16 mouse cellular contexts compared by ENCODE assay signal in genomic region chr5:135367841-135368240, GRCm38 (mm10). TPM values are rescaled to one million over a fixed set of nuclear protein-coding genes. Genes with fewer than 3 reads are reported as not detected.
DNase-seq lines count a peak whose midpoint lies in the region; ATAC-seq and TF ChIP-seq lines count a peak whose summit lies in the region.
"Had no signal": no experiment of that assay in that cellular context is flagged by ENCODE, and none has a peak within 500 bp of the region (broad histone marks: within the 10 kb centered on the region; RNA-seq: fewer than 3 reads in every experiment).

No protein-coding gene starts in this region.

- no peak for TF ChIP-seq EP300 in liver, embryonic 14.5 days (IDR thresholded peaks at IDR 0.05; ENCODE audit: low read depth)

- H3K4me3 ChIP-seq in liver, embryonic 14.5 days (ENCODE audit: insufficient read depth in 1 of 2, low read depth in 2 of 2, low read length in 2 of 2) = no peak overlapping the region
- H3K4me3 ChIP-seq in liver, embryonic 12.5 days = no peak overlapping the region
- no peak overlapping the region for H3K4me3 ChIP-seq in E14TG2a.4 (replicated peaks; ENCODE audit: low read length)
- H3K4me3 ChIP-seq: limb, embryonic 12.5 days had no signal

- intact Hi-C loops in heart, postnatal 14 days (cut with DNase I) = no loop called here

- no peak overlapping the region for H3K9ac ChIP-seq in liver, embryonic 14.5 days (replicated peaks)
- H3K9ac ChIP-seq in liver, embryonic 12.5 days = no peak overlapping the region
- H3K9ac ChIP-seq: limb, embryonic 12.5 days had no signal

- peaks cover 5 to 7% of the 10 kb centered on the region in 2 experiments; a peak in 3 of 4 replicates for H3K4me1 ChIP-seq in liver, embryonic 14.5 days (replicated peaks; ENCODE audit: control insufficient read depth in 2 of 2, insufficient read depth in 2 of 2, low read length in 1 of 2)
- H3K4me1 ChIP-seq in liver, embryonic 12.5 days = peaks cover 25% of the 10 kb centered on the region
- H3K4me1 ChIP-seq in E14TG2a.4 (replicated peaks; ENCODE audit: low read depth, low read length) = peaks cover 34% of the 10 kb centered on the region

- H3K9me3 ChIP-seq in liver, embryonic 14.5 days (ENCODE audit: control insufficient read depth, low read length) = no peaks in the 10 kb centered on the region
- no peaks in the 10 kb centered on the region for H3K9me3 ChIP-seq in liver, embryonic 12.5 days (replicated peaks)
- no peaks in the 10 kb centered on the region for H3K9me3 ChIP-seq in E14TG2a.4 (ENCODE audit: low read length)
- H3K9me3 ChIP-seq: limb, embryonic 12.5 days had no signal

- H3K27me3 ChIP-seq in liver, embryonic 14.5 days (ENCODE audit: control insufficient read depth, insufficient read depth, low read length) = no peaks in the 10 kb centered on the region
- H3K27me3 ChIP-seq in liver, embryonic 12.5 days (replicated peaks) = peaks cover 16% of the 10 kb centered on the region; the same call in 1 of the 2 replicates
- peaks cover 9% of the 10 kb centered on the region; the same call in 1 of the 2 replicates for H3K27me3 ChIP-seq in E14TG2a.4 (ENCODE audit: insufficient read depth, low read length)

- peak; percentile 47 for TF ChIP-seq CTCF in liver, embryonic 14.5 days (IDR thresholded peaks at IDR 0.05; ENCODE audit: low read depth)
- TF ChIP-seq CTCF in E14TG2a.4 (conservative IDR thresholded peaks at IDR 0.05; ENCODE audit: low read length) = peak; percentile 83

- no peaks in the 10 kb centered on the region for H3K36me3 ChIP-seq in liver, embryonic 14.5 days (replicated peaks; ENCODE audit: control insufficient read depth, insufficient read depth, low read depth)
- peaks cover 17% of the 10 kb centered on the region for H3K36me3 ChIP-seq in liver, embryonic 12.5 days
- H3K36me3 ChIP-seq in E14TG2a.4 (ENCODE audit: insufficient read depth, low read length) = peaks cover 15% of the 10 kb centered on the region

- no peak overlapping the region for H3K27ac ChIP-seq in liver, embryonic 14.5 days
- H3K27ac ChIP-seq in liver, embryonic 12.5 days = no peak overlapping the region
- H3K27ac ChIP-seq: limb, embryonic 12.5 days; macrophage had no signal

- 48% methylated on average over 6 of the region's 6 CpGs for WGBS in liver, embryonic 14.5 days (ENCODE audit: insufficient replicate concordance)
- 44% methylated on average over 6 of the region's 6 CpGs for WGBS in liver, embryonic 12.5 days (ENCODE audit: insufficient replicate concordance)

- no peak overlapping the region for H3K4me2 ChIP-seq in liver, embryonic 14.5 days (ENCODE audit: low read depth)
- H3K4me2 ChIP-seq in liver, embryonic 12.5 days = no peak overlapping the region
- H3K4me2 ChIP-seq: limb, embryonic 12.5 days had no signal

- DNase-seq in heart, adult 8-10 months (ENCODE audit: low spot score) = peak; percentile 18
- DNase-seq in heart, postnatal 14 days = no peak
- no peak for DNase-seq in liver, embryonic 14.5 days (ENCODE audit: low read depth in 3 of 3, low spot score in 3 of 3)
- peak; percentile 65 for DNase-seq in naive thymus-derived CD4-positive, alpha-beta T cell, adult 2 months (ENCODE audit: low read depth)
- DNase-seq in right cerebral cortex, adult 2 months (ENCODE audit: low spot score in 2 of 2) = no peak
- DNase-seq: cerebellum, adult 8-10 months; gastrocnemius, postnatal 36 days; heart, postnatal 36 days; right cerebral cortex, adult 18-20 months had no signal

- ATAC-seq in liver, embryonic 14.5 days (ENCODE audit: insufficient read depth) = no peak
- ATAC-seq in liver, embryonic 12.5 days = no peak

RNA-seq across cellular contexts. Expression of gene Nsun5, which starts 1.9 kb away (rescaled TPM):
- 10 to 100 TPM; 11.4 to 15.1 (median 13.3) TPM for total RNA-seq in heart, adult 8-10 months (2022)
- 10 to 100 TPM; 14.5 to 17.0 TPM for total RNA-seq in heart, postnatal 14 days (2021)
- 12.4 and 13.9 TPM in 2 replicates for polyA plus RNA-seq in liver, embryonic 14.5 days (2012; rRNA removed)
- polyA plus RNA-seq in liver, embryonic 14.5 days (2014; fragmentation: Nextera tagmentation; extraction: Ambion mirVana) = 10.5 and 12.9 TPM in 2 replicates
- 30.9 and 33.6 TPM in 2 replicates for polyA plus RNA-seq in liver, embryonic 12.5 days (2016; fragmentation: Nextera tagmentation; extraction: Ambion mirVana)

RNA-seq across cellular contexts. Expression of gene Trim50, which starts 14.7 kb away (rescaled TPM):
- under 1 TPM in 1 of 4 experiments, not detected in 3; 0.28 TPM for total RNA-seq in heart, adult 8-10 months (2022)
- total RNA-seq in heart, postnatal 14 days (2021) = not detected
- polyA plus RNA-seq in liver, embryonic 14.5 days (2012; rRNA removed) = not detected in 2 replicates
- polyA plus RNA-seq in liver, embryonic 14.5 days (2014; fragmentation: Nextera tagmentation; extraction: Ambion mirVana) = not detected in 2 replicates
- not detected in 2 replicates for polyA plus RNA-seq in liver, embryonic 12.5 days (2016; fragmentation: Nextera tagmentation; extraction: Ambion mirVana)
- total RNA-seq: gastrocnemius, postnatal 36 days; heart, postnatal 36 days; layer of hippocampus, adult 8-10 months had no signal
- polyA plus RNA-seq: limb, embryonic 12.5 days; macrophage; neural tube, embryonic 11.5 days; stomach, embryonic 14.5 days had no signal

RNA-seq across cellular contexts. Expression of gene Fkbp6, which starts 18.0 kb away (rescaled TPM):
- total RNA-seq in heart, adult 8-10 months (2022) = under 1 TPM in 3 of 4 experiments, not detected in 1; 0.24 to 0.94 (median 0.90) TPM
- total RNA-seq in heart, postnatal 14 days (2021) = under 1 TPM; 0.29 to 0.61 TPM
- polyA plus RNA-seq in liver, embryonic 14.5 days (2012; rRNA removed) = 0.03 TPM in 2 replicates
- polyA plus RNA-seq in liver, embryonic 14.5 days (2014; fragmentation: Nextera tagmentation; extraction: Ambion mirVana) = not detected in 2 replicates
- polyA plus RNA-seq in liver, embryonic 12.5 days (2016; fragmentation: Nextera tagmentation; extraction: Ambion mirVana) = 0.13 and 0.26 TPM in 2 replicates
- total RNA-seq: gastrocnemius, postnatal 36 days had no signal
- polyA plus RNA-seq: macrophage; neural tube, embryonic 11.5 days; stomach, embryonic 14.5 days had no signal

RNA-seq across cellular contexts. Expression of gene Pom121, which starts 26.5 kb away (rescaled TPM):
- 10 to 100 TPM in 3 of 4 experiments, 1 to 10 TPM in 1; 9.4 to 11.7 (median 10.8) TPM for total RNA-seq in heart, adult 8-10 months (2022)
- 10 to 100 TPM; 15.8 to 18.2 TPM for total RNA-seq in heart, postnatal 14 days (2021)
- 7.6 and 9.7 TPM in 2 replicates for polyA plus RNA-seq in liver, embryonic 14.5 days (2012; rRNA removed)
- polyA plus RNA-seq in liver, embryonic 14.5 days (2014; fragmentation: Nextera tagmentation; extraction: Ambion mirVana) = 5.4 and 7.0 TPM in 2 replicates
- polyA plus RNA-seq in liver, embryonic 12.5 days (2016; fragmentation: Nextera tagmentation; extraction: Ambion mirVana) = 12.2 and 13.8 TPM in 2 replicates

Comparison
In these comparisons a context has a peak if more than half of its experiments do, and no peak if none do; other contexts are left out.
1. DNase-seq: peak in heart, adult 8-10 months (single experiment) and naive thymus-derived CD4-positive, alpha-beta T cell, adult 2 months (single experiment); none in heart, postnatal 14 days (0 of 2), liver, embryonic 14.5 days (0 of 3) and right cerebral cortex, adult 2 months (0 of 2).